Mouse (Mus musculus) macrophage (primary cell): ENCODE measurements around the gene Npff. TPM values are rescaled to one million over a fixed set of nuclear protein-coding genes. Genes with fewer than 3 reads are reported as not detected.

Experiments
- H3K27ac ChIP-seq: fragments of 350-480 bp; formaldehyde crosslinking; 2 replicates; pipeline ENCODE4 v1.9.0; 2021
- H3K36me3 ChIP-seq: fragments of 350-480 bp; formaldehyde crosslinking; 2 replicates; pipeline ENCODE4 v1.9.0; 2021; ENCODE audit errors: inconsistent target
- H3K4me3 ChIP-seq: fragments of 350-480 bp; formaldehyde crosslinking; 2 replicates; pipeline ENCODE4 v1.9.0; 2021; ENCODE audit errors: inconsistent target
- H3K79me2 ChIP-seq: fragments of 350-480 bp; formaldehyde crosslinking; 2 replicates; pipeline ENCODE4 v1.9.0; 2021; ENCODE audit errors: inconsistent target
- WGBS: methylation state at CpG from one replicate; pipeline ENCODE4 v1.1.7; 2026; ENCODE audit warnings: inconsistent platforms; ENCODE audit not compliant: missing documents; 5-methylcytosine and 5-hydroxymethylcytosine counted together
- polyA plus RNA-seq: library from polyadenylated mRNA; stranded (reverse); fragments of 250-400 nt; gene quantifications from 3 replicates; pipeline ENCODE4 v1.2.4, GENCODE M21; 2018; ENCODE audit warnings: inconsistent platforms

Npff gene
- polyA plus RNA-seq, 1 experiment from 2014 or later = 1.0 TPM

- 95% methylated on average over 3 of the region's 3 CpGs for WGBS
- Histone ChIP-seq H3K79me2 (no peaks in the 10 kb centered on the region), H3K36me3 (peaks cover 77% of the 10 kb centered on the region), H3K27ac (no peak overlapping the region), H3K4me3 (no peak overlapping the region)
Measured at GRCm38 (mm10) chr15:102532106-102532900, 7.6 kb upstream of the Npff start.

DNA sequence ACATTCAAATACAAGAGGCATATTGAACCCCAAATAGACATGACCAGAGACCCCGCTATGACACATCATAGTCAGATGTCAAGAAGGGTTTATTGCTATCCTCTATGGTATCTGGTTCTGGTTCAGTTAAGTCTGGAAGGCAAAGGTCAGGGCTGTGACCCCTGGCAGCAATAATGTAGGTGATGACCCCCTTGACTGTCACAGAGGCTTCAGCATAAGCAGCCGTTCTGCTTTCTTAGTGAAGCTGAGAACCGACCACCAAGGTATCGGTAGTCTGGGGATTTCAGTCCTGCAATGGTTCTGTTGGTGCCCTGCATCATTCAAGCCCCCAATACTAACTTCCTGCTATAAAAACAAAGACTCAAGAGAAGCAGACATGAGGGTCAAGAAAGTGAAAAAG is 6.8 kb upstream of the Npff start:
- WGBS = 95% methylated on average over 4 of the region's 4 CpGs
- H3K4me3 ChIP-seq = no peak overlapping the region
- peaks cover 70% of the 10 kb centered on the region for H3K36me3 ChIP-seq
- no peaks in the 10 kb centered on the region for H3K79me2 ChIP-seq
- no peak overlapping the region for H3K27ac ChIP-seq

GRCm38 (mm10) chr15:102530566-102530965 is 5.8 kb upstream of the Npff start:
- no peaks in the 10 kb centered on the region for H3K79me2 ChIP-seq
- H3K27ac ChIP-seq = no peak overlapping the region
- H3K4me3 ChIP-seq = no peak overlapping the region
- H3K36me3 ChIP-seq = peaks cover 60% of the 10 kb centered on the region
- WGBS = 79% methylated on average over 4 of the region's 4 CpGs

DNA sequence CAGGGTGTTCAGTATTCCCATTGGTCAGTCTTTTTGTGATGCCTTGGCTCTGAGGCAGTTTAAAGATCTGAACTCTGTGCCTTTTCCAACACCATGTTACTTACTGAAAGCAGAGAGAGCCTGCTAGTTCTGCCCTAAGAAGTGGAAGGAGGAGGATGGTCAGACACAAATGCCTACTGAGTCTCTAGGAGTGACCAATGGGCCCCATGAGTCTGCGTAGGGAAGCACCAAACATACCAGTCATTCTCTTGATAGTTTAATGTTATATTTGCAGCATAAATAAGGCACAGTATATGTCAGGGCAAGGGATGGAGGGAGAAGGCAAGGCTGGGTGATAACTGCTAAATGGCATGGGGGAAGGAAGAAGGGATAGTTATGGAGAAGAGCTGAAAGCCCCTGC is 3.7 kb upstream of the Npff start:
- no peaks in the 10 kb centered on the region for H3K79me2 ChIP-seq
- peaks cover 51% of the 10 kb centered on the region for H3K36me3 ChIP-seq
- H3K4me3 ChIP-seq = no peak overlapping the region
- no peak overlapping the region for H3K27ac ChIP-seq
- 87% methylated on average over 1 of the region's 1 CpGs for WGBS

GRCm38 (mm10) chr15:102527936-102528335 is 3.2 kb upstream of the Npff start:
- Histone ChIP-seq H3K36me3 (peaks cover 47% of the 10 kb centered on the region), H3K4me3 (no peak overlapping the region), H3K27ac (no peak overlapping the region), H3K79me2 (no peaks in the 10 kb centered on the region)
- WGBS = 89% methylated on average over 3 of the region's 3 CpGs

- peaks cover 49% of the 10 kb centered on the region for H3K36me3 ChIP-seq
- no peak overlapping the region for H3K27ac ChIP-seq
- H3K79me2 ChIP-seq = peaks cover 3% of the 10 kb centered on the region; the same call in 1 of the 2 replicates
- no peak overlapping the region for H3K4me3 ChIP-seq
- 90% methylated on average over 6 of the region's 6 CpGs for whole genome bisulfite sequencing
Measured at GRCm38 (mm10) chr15:102526111-102527002, 1.6 kb upstream of the Npff start.

DNA sequence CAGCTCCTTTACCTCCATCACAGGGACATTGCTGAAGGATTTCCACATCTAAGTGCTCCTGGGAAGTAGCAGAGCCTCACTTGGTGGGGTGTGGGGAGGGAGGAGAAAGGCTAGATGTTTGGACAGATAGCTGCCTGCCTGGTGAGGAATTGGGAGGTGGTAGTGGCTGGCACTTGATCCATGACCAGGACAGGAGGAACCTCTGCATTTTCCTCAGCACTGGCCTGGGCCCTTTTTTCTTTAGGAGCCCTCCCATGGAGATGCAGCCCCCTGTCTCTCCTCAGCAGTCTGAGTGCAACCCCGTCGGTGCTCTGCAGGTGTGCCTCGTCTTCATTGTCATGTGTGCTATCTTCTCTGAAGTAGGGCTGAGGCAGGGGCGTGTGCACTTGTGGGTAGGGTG is 3.3 kb downstream of the Npff start:
- no peak overlapping the region for H3K27ac ChIP-seq
- H3K79me2 ChIP-seq = peaks cover 30% of the 10 kb centered on the region
- H3K36me3 ChIP-seq = peaks cover 25% of the 10 kb centered on the region
- no peak overlapping the region for H3K4me3 ChIP-seq
- 98% methylated on average over 4 of the region's 4 CpGs for WGBS

DNA sequence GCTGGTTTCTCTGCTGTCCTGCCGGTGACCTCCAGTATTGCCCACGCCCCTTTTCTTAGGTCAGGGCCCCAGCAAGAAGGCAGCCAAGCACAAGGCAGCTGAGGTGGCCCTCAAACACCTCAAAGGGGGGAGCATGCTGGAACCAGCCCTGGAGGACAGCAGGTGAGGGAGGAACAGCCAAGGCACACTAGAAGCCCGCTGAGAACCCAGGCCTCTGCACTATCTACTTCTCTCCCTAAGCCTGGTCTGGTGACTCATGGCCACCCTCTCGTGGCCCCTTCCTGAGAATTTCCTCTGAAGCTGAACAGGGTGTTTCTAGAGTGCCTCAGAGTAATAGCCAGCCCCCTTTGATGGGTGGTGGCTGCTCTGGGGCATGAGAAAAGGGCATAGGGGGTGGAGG is 4.3 kb downstream of the Npff start:
- Histone ChIP-seq H3K27ac (peak overlapping the region; percentile 79), H3K36me3 (peaks cover 25% of the 10 kb centered on the region), H3K79me2 (peaks cover 30% of the 10 kb centered on the region), H3K4me3 (no peak overlapping the region)
- WGBS = 0% methylated on average over 2 of the region's 4 CpGs

DNA sequence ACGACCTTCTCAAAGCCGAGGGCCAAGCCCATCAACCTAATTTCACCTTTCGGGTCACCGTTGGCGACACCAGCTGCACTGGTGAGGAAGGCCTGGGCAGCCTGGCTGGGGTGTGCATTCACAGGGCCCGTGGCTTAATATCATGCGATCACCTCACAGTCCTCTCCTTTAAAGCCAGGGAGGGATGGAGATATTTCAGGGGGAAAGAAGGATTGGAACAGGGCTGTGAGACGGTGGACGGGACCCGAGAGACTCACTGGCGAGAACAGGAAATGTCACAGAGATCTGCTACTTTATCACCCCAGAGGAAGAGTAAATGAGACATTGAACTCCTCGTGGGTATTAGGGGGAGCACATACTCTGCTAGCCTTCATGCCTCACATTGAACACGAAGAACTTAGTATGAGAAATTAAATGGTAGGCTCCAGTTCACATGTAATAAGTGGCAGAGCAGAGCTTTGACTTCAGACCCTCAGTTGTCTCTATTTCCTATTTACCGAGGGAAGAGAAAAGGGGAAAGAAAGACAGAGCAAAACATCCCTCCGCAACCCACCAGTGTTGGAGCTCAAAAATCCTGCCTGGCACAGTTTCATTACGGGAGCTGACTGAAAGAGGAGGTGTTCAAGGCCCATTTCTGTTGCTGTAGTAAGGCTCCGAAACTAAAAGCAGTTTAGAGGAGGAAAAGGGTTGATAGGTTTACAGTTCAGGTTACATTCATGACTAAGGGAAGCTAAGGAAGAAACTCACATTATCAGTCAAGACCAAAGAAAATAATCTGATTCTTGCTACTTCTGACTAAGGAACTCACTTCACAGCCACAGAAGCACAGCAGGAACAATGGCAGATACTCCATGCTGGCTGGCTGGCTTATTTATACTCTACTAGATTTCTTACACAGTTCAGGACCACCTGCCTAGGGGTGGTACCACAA is 5.3 kb downstream of the Npff start:
- H3K79me2 ChIP-seq = peaks cover 30% of the 10 kb centered on the region
- peak overlapping the region; percentile 80 for H3K4me3 ChIP-seq
- peak overlapping the region; percentile 79 for H3K27ac ChIP-seq
- 28% methylated on average over 15 of the region's 17 CpGs for WGBS
- H3K36me3 ChIP-seq = peaks cover 23% of the 10 kb centered on the region

DNA sequence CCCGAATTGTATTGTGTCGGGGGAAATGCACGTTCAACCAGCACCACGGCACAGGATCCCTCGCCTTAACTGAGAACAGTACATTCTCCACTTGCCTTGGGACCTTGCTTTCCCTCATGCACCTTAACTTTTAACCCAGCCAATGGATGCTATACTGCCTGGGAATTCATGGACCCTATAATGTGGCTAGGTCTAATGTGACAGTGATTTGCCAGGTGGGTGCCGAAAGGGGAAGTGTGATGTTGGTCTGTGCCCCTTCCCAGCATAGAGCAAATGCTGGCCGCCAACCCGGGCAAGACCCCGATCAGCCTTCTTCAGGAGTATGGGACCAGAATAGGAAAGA is 5.9 kb downstream of the Npff start:
- H3K36me3 ChIP-seq = peaks cover 17% of the 10 kb centered on the region
- 0% methylated on average over 8 of the region's 9 CpGs for WGBS
- peak overlapping the region; percentile 80 for H3K4me3 ChIP-seq
- H3K79me2 ChIP-seq = peaks cover 30% of the 10 kb centered on the region
- peak overlapping the region; percentile 79 for H3K27ac ChIP-seq

DNA sequence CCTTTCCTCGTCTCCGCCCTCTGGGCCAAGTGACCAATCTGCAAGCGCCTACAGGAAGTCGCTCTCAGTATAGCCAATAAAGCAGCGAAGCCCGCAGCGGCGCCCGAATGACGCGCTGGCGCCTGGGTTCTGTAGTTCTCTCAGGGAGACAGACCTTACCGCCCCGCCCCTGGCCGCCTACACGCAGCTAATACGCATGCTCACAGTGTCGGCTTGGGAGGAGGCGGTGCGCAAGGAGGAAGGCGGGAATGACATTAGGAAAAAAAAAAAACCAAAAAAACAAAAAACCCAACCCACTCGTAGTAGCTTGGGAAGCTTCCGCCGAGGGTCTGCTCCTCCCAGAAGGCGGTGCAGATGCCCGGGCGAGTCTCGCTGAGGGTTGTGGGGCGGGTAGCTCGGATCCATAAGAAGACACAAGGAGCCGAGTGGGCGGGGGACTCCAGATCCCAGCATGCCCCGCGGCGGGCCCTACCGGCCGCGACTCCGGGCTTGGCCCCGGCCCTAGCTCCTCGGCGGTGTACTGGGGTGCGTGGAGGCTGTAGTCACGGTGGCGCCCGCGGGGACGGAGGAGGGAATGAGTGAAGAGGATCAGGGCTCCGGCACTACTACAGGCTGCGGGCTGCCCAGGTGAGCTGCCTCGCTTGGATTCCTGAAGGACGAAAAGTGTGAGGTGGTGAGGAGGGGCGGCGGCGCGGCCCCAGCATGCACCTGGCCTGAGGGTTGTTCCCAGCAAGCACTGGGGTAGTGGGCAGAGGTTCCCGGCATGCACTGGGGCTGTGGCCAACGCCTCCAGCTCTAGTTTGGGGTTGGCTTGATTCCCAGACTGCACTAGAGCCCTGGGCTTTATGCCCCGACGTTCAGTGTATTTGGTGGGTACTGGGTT is 6.5 kb downstream of the Npff start, which contains the start of gene Tarbp2:
Tarbp2 (plus strand) TSS at position 217 of the 883 bp plus-strand sequence.
- Histone ChIP-seq H3K79me2 (peaks cover 30% of the 10 kb centered on the region), H3K27ac (peak within 1 kb of the TSS; percentile 79), H3K36me3 (peaks cover 13% of the 10 kb centered on the region; the same call in 1 of the 2 replicates), H3K4me3 (peak within 1 kb of the TSS; percentile 80)
- under 1% methylated on average over 51 of the region's 60 CpGs for WGBS

DNA sequence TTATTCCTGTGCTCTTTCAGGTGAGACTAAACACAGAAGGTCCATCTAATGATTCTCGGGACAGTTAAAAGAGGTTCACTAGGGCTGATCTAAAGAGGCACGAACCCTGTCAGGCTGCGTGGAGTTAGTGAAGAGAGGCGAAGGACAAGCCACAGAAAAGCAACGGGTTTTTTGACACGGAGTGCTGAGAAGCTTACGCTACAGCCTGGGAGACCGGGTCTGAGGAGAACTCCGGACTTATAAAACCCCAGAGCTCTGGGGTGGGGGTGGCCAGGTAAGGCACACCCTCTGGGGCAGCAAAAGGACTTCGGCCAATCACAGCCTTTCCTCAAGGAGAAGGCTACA is 7.1 kb downstream of the Npff start:
- Histone ChIP-seq H3K79me2 (peaks cover 30% of the 10 kb centered on the region), H3K36me3 (peaks cover 12% of the 10 kb centered on the region; the same call in 1 of the 2 replicates), H3K27ac (peak overlapping the region; percentile 45), H3K4me3 (peak overlapping the region; percentile 80)
- WGBS = 0% methylated on average over 10 of the region's 10 CpGs

DNA sequence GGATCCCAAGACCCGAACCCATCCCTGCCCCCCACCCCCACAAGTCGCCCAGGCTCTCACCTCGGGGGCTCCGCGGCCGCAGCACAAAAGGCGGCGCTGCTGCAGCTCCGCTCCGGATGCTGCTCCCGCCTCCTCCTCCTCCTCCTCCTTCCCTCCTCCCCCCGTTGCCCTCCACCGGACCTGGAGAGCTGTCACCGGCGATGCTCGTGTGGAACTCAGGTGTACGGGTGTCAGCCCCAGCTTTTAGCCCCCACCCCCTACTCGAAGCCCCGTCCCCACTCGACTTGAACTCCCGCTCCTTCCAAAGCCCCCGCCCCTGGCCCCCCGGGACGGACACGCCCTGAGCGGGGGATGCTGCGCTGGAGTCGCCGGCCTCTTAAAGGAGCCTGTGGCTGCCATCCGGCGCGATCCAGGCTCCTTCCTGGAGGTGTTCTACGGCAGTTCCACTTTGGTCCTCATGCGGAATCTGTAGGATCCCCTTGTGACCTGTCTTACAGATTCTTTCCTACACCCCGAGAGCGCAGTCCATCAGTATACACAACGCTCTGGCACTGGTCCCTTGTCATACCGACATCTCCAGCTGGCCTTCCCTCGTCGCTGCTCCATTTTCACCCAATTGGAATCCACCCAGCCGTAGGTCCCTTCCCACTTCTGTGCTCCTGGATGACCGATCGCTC is 7.9 kb downstream of the Npff start, which contains the start of gene Map3k12:
Map3k12 (minus strand) TSS at position 337 of the 677 bp plus-strand sequence.
- Histone ChIP-seq H3K27ac (peak within 1 kb of the TSS; percentile 45), H3K79me2 (peaks cover 30% of the 10 kb centered on the region), H3K4me3 (peak within 1 kb of the TSS; percentile 80), H3K36me3 (peaks cover 5% of the 10 kb centered on the region; the same call in 1 of the 2 replicates)
- 1% methylated on average over 42 of the region's 43 CpGs for WGBS
